Mouse (Mus musculus): ENCODE data around the gene Yod1.

DNA sequence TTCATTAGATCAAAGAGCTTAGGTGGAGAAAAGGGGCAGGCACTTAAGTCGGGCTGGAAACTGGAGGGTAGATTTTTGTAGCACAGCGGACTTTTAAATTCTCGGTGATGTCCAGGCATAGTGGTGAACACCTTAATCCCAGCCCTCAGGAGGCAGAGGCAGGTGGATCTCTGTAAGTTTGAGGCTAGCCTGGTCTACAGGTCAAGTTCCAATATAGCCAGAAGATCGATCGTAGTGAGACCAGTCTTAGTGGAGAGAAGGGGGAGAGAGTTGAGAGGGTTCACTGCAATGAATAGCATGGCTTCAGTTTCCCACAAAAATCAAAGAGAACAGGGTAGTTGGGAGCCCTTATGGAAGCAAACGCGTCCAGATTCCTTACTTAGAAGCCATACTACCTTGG, 20.8 kb downstream of the Yod1 start:
- TF ChIP-seq GATA1 (IDR thresholded peaks at IDR 0.05; ENCODE audit: borderline replicate concordance, low read length), result no peak
- TF ChIP-seq FLI1 (IDR thresholded peaks at IDR 0.05; ENCODE audit: low read length), result no peak
